Mouse (Mus musculus) forebrain, postnatal 0 days (tissue): ENCODE measurements around the gene Rab3il1. TPM values are rescaled to one million over a fixed set of nuclear protein-coding genes. Genes with fewer than 3 reads are reported as not detected.
A peak's percentile ranks its signal among the peaks of the same experiment; 100 is the strongest.

Source experiments
- ATAC-seq: fragments of 200-750 bp; cut with Nextera tagmentation; 2 replicates; pipeline ENCODE4 v1.8.0; 2017; ENCODE audit warnings: mild to moderate bottlenecking, moderate library complexity
- DNase-seq: peaks from one replicate; pipeline ENCODE4 v3.0.0-alpha.2; 2015
- H3K27ac ChIP-seq: fragments of 300-500 bp; sonication (generic); 2 replicates; pipeline ENCODE4 v1.5.1; 2014; ENCODE audit warnings: low read depth, mild to moderate bottlenecking, antibody characterized with exemption, low read length, moderate library complexity, mixed read lengths
- H3K27me3 ChIP-seq: fragments of 300-500 bp; sonication (generic); 2 replicates; pipeline ENCODE4 v1.6.1; 2014; ENCODE audit warnings: mild to moderate bottlenecking, low read length, mixed read lengths; ENCODE audit not compliant: insufficient read depth
- H3K36me3 ChIP-seq: fragments of 300-500 bp; sonication (generic); 2 replicates; pipeline ENCODE4 v1.6.1; 2014; ENCODE audit warnings: mild to moderate bottlenecking, moderate library complexity; ENCODE audit not compliant: insufficient read depth
- H3K4me1 ChIP-seq: fragments of 300-500 bp; sonication (generic); 2 replicates; pipeline ENCODE4 v1.6.1; 2014; ENCODE audit warnings: antibody characterized with exemption; ENCODE audit not compliant: insufficient read depth
- H3K4me2 ChIP-seq: fragments of 300-500 bp; sonication (generic); 2 replicates; pipeline ENCODE4 v1.6.1; 2014; ENCODE audit warnings: low read depth, mild to moderate bottlenecking, moderate library complexity
- H3K4me3 ChIP-seq: fragments of 300-500 bp; sonication (generic); 2 replicates; pipeline ENCODE4 v1.5.1; 2014; ENCODE audit warnings: low read depth, low read length, mixed read lengths
- H3K9ac ChIP-seq: fragments of 300-500 bp; sonication (generic); 2 replicates; pipeline ENCODE4 v1.6.1; 2014; ENCODE audit warnings: mild to moderate bottlenecking
- H3K9me3 ChIP-seq: fragments of 300-500 bp; sonication (generic); 2 replicates; pipeline ENCODE4 v1.6.1; 2016; ENCODE audit warnings: low read length
- CTCF ChIP-seq: sonication (generic); IDR thresholded peaks from 2 replicates; pipeline ENCODE4 v1.5.1; 2016; ENCODE audit warnings: antibody characterized with exemption, control low read depth, low read depth
- WGBS: fragments of 180-500 bp; shearing (Covaris S2); extraction: QIAGEN DNeasy Blood & Tissue Kit; methylation state at CpG from one replicate; pipeline ENCODE4 v1.1.7; 2014; 5-methylcytosine and 5-hydroxymethylcytosine counted together
- polyA plus RNA-seq: library from polyadenylated mRNA; unstranded; fragments of >200 nt; fragmentation: Nextera tagmentation; extraction: Ambion mirVana; gene quantifications from 2 replicates; pipeline ENCODE4 v1.2.1, GENCODE M21; 2015
- total RNA-seq: library from RNA; depleted of rRNA; stranded (reverse); fragments of >200 nt; gene quantifications from 2 replicates; pipeline ENCODE4 v1.2.3, GENCODE M21; 2014

Gene Rab3il1
- total and polyA plus RNA-seq, 2 experiments from 2014 or later = 19.9 to 20.0 TPM

- Histone ChIP-seq H3K9ac (no peak overlapping the region), H3K4me1 (no peaks in the 10 kb centered on the region), H3K4me2 (no peak overlapping the region), H3K27me3 (no peaks in the 10 kb centered on the region), H3K36me3 (peaks cover 14% of the 10 kb centered on the region), H3K27ac (no peak overlapping the region), H3K9me3 (no peaks in the 10 kb centered on the region), H3K4me3 (no peak overlapping the region)
- ATAC-seq = no peak
- TF ChIP-seq CTCF = no peak
- no peak for DNase-seq
Measured at GRCm38 (mm10) chr19:9989884-9990256, 11.6 kb upstream of the Rab3il1 start.

- Histone ChIP-seq H3K36me3 (no peaks in the 10 kb centered on the region), H3K27me3 (no peaks in the 10 kb centered on the region), H3K27ac (no peak overlapping the region), H3K4me1 (no peaks in the 10 kb centered on the region), H3K9me3 (no peaks in the 10 kb centered on the region), H3K9ac (no peak overlapping the region), H3K4me2 (no peak overlapping the region), H3K4me3 (no peak overlapping the region)
- 18% methylated on average over 5 of the region's 5 CpGs for WGBS
- peak; percentile 36; the same call in 1 of the 2 replicates for ATAC-seq
- TF ChIP-seq CTCF = peak; percentile 82
- peak; percentile 69 for DNase-seq
Measured at GRCm38 (mm10) chr19:9991304-9991703, 10.2 kb upstream of the Rab3il1 start.

- no peak for TF ChIP-seq CTCF
- Histone ChIP-seq H3K4me2 (peak overlapping the region; percentile 45), H3K9ac (peak overlapping the region; percentile 37), H3K4me1 (no peaks in the 10 kb centered on the region), H3K4me3 (peak overlapping the region; percentile 24), H3K27ac (no peak overlapping the region), H3K36me3 (no peaks in the 10 kb centered on the region), H3K9me3 (no peaks in the 10 kb centered on the region), H3K27me3 (no peaks in the 10 kb centered on the region)
- ATAC-seq (peak; percentile 64), DNase-seq (no peak)
- WGBS = 50% methylated on average over 26 of the region's 26 CpGs
Measured at GRCm38 (mm10) chr19:9992011-9992958, 9.2 kb upstream of the Rab3il1 start.

- H3K4me3 ChIP-seq = peak overlapping the region; percentile 24
- H3K4me2 ChIP-seq = peak overlapping the region; percentile 45
- DNase-seq (peak; percentile 83), ATAC-seq (peak; percentile 94)
- peak overlapping the region; percentile 37 for H3K9ac ChIP-seq
- H3K36me3 ChIP-seq = no peaks in the 10 kb centered on the region
- no peak overlapping the region for H3K27ac ChIP-seq
- no peaks in the 10 kb centered on the region for H3K9me3 ChIP-seq
- H3K27me3 ChIP-seq = no peaks in the 10 kb centered on the region
- WGBS = 6% methylated on average over 17 of the region's 17 CpGs
- TF ChIP-seq CTCF = peak; percentile 86
- H3K4me1 ChIP-seq = no peaks in the 10 kb centered on the region
Measured at GRCm38 (mm10) chr19:9993036-9993656, 8.3 kb upstream of the Rab3il1 start.

GRCm38 (mm10) chr19:9997204-9998062 lies 4.0 kb upstream of the Rab3il1 start:
- ATAC-seq (no peak), DNase-seq (no peak)
- Histone ChIP-seq H3K4me1 (no peaks in the 10 kb centered on the region), H3K4me3 (no peak overlapping the region), H3K9me3 (no peaks in the 10 kb centered on the region), H3K27me3 (no peaks in the 10 kb centered on the region), H3K4me2 (no peak overlapping the region), H3K9ac (no peak overlapping the region), H3K27ac (no peak overlapping the region), H3K36me3 (no peaks in the 10 kb centered on the region)
- no peak for TF ChIP-seq CTCF
- 79% methylated on average over 12 of the region's 12 CpGs for whole genome bisulfite sequencing

- TF ChIP-seq CTCF = no peak
- 79% methylated on average over 2 of the region's 2 CpGs for WGBS
- Histone ChIP-seq H3K27ac (no peak overlapping the region), H3K4me2 (no peak overlapping the region), H3K36me3 (no peaks in the 10 kb centered on the region), H3K9ac (no peak overlapping the region), H3K9me3 (no peaks in the 10 kb centered on the region), H3K4me1 (no peaks in the 10 kb centered on the region), H3K4me3 (no peak overlapping the region), H3K27me3 (no peaks in the 10 kb centered on the region)
- DNase-seq = no peak
- ATAC-seq = no peak
Measured at GRCm38 (mm10) chr19:9998063-9998416, 3.4 kb upstream of the Rab3il1 start.
